Mouse (Mus musculus) spleen, embryonic (tissue): ENCODE data around the gene Kbtbd7.
"Not testable (repeated sequence)": the region's sequence is repeated elsewhere in the genome, so short reads cannot be mapped to it uniquely, and the experiment has no call there.

ENCODE experiments used
- CTCF ChIA-PET: fragments of 350-600 bp; sonication (Branson Sonifier 250); formaldehyde crosslinking; loops from one replicate; lab custom pipeline; 2022; lab: Charles Lee

Gene Kbtbd7

DNA sequence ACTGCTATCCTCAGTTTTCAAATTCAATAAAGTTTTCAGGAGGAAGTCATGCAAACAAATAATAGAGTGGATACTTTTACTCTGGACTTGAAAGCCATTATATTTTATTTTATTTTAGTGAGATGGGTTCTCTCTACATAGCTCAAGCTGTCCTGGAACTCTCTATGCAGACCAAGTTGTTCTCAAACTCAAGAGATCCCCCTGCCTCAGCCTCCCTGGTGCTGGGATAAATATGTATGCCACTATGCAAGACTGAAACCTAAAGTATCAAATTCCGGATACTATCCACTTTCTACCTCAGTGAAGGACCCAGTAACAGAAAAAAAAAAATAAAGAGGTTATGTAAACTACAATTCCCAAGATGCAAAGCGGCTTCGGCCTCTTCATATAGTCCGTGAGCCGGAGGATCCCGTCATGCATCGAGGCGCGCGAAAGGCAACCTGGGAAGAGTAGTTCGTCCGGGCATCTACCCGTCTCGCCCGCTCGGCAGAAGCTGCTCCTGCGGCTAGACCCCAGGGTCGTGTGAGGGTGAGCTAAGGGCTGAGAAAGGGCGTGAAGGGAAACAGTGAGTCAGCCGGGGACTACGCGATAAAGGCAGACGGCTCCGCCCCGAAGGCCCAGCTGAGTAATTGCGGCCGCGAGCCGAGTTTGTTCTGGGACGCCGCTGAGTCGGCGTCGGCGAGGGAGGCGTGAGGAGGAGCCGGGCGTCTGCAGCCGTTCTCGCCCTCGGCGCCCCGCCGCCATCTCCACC, at the start of gene Kbtbd7:
Gene Kbtbd7, plus strand, starts transcription at position 533 of the 751 bp plus-strand sequence.
- CTCF ChIA-PET = interaction anchor here (1.0 kb wide), 1 partner anchor 88 kb away, joined by 4 read pairs; no protein-coding TSS in a partner anchor

DNA sequence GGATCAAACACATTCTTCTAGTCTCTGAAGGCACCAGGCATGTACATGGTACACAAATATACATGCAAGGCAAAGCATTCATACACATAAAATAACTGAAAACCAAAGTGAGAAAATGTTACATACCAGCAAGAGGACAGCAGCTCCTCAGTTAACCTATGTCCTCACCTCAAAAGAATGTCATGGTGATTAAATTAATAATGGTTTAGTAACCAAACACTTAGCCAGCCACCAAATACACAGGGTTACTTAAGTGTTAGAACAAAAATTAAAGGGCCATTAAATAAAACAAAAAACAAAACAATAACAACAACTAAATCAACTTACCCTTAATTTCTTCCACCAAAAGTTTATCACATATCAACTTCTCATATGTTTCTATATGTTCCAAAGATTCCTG, 49.3 kb upstream of the Kbtbd7 start:
- CTCF ChIA-PET = no interaction called here

DNA sequence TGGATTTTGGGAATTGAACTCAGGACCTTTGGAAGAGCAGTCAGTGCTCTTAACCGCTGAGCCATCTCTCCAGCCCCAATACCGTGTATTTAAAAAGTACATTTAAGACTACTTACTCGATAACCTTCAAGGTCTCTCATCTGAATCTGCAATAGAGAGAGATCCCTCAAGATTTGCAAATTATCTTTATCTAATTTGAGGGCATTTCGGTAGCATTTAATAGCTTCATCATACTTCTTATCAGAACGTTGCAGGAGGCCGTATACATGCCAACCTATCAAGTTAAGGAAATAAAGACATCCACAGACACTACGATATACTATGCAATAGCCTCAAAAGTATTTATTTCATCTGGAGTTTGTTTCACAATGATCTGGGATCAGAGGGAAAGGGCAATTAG, 43.2 kb upstream of the Kbtbd7 start:
- CTCF ChIA-PET = no interaction called here

DNA sequence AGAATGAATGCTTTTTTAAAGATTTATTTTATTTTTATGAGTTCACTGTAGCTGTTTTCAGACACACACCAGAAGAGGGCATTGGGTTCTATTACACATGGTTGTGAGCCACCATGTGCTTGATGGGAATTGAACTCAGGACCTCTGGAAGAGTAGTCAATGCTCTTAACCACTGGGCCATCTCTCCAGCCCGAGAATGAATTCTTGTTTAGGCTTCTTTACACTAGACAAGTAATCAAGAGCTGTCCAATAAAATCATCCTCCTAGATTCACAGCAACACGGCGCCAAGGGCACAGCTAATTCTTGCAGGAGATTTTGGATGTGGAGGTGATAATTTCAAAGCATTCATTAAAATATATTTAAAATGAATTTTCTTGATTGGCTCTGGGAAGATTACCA, 38.0 kb upstream of the Kbtbd7 start:
- CTCF ChIA-PET = no interaction called here

DNA sequence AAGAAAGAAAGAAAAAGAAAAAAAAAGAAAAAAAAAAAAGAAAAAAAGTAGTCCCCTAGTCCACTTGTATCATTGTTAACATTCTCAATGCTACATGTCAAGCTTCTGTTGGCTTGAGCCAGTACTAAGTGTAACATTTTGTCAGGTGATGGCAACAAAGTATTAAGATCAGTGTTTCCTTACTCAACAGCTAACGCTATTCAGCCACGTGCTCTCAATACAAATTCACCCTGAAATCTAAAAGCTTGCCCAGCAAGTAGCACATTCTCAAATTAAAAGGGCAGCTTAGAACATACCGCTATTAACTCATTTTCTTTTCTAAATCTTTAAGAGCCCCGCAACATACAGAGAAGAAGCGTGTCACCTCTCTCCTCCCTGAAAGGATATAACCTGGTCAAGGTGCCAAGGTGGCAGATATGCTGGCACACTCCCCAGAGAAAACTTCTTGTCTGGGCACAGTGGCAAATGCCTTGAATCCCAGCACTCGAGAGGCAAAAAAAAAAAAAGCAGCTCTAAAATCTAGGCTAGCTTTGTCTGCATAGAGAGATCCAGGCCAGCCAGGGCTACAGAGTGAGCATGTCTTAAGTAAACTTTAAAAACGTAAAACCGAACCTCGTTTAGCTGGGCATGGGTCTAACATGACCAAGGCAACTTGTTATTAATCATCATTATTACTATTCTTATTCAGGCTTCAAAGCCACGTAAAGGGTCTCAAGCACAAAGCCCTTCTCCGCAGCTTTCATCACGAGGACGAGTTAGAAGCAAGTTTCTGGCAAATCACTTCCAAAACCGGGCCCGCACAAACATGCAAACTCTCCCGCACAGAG, 36.7 kb upstream of the Kbtbd7 start:
- CTCF ChIA-PET = interaction anchor here (0.5 to 1.2 kb wide), 6 partner anchors 11 to 954 kb away, joined by 3 to 18 read pairs (median 4); no protein-coding TSS in a partner anchor

DNA sequence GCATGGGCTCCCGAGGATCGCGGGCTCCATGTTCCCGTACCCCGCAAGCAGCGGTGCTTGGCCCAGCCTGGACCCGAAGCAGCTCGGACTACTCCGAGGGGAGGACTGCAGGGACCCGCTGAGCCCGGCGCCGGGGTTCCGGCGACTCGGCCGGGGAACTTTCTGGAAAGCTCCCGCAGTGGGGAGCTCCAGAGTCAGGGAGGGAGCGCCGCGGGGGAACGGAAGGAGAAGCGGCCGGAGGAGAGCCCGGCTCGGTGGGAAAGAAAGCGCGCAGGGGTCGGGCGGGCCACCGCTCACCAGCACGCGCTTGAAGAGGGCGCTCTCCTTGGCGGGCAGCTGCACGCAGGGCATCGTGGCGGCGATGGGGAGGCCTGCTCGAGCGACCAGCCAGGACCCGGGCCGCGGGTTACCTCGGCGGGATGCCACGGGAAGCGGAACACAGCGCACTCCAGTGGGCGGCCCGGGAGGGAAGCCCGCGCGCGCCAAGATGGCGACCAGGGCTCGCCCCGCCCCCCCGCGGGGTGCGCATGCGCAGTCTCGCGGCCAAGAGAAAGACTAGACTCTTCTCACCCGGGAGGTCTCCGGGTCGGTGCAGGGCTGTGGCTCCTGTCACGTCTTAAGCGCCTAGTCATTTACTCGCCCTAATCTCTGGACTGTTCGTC, 35.9 kb upstream of the Kbtbd7 start, which contains the start of gene Naa16:
Gene Naa16, minus strand, starts transcription at position 514 of the 662 bp plus-strand sequence.
- CTCF ChIA-PET = interaction anchor here (0.5 to 1.2 kb wide), 4 partner anchors 17 to 88 kb away, joined by 3 to 5 read pairs (median 4); no protein-coding TSS in a partner anchor

DNA sequence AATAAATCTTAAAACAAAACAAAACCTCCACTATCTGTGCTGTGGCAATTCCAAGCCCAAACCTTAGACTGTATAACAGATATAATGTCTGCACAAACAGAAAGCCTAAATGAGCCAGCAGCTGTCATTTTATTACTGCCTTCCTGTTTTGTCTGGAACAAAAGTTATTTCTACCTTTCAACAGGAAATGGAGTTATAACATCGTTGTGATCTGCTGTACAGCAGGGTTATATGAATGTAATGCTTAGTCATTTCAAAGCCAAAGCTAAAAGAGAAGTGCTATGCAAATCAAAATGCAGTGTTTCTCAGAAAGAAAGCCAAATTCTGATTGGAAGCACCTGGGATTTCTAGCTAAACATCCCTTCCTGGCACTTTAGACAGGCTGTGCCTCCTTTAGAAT, 33.0 kb upstream of the Kbtbd7 start:
- CTCF ChIA-PET = interaction anchor here (1.6 kb wide), 1 partner anchor 10 kb away, joined by 3 read pairs; no protein-coding TSS in a partner anchor

DNA sequence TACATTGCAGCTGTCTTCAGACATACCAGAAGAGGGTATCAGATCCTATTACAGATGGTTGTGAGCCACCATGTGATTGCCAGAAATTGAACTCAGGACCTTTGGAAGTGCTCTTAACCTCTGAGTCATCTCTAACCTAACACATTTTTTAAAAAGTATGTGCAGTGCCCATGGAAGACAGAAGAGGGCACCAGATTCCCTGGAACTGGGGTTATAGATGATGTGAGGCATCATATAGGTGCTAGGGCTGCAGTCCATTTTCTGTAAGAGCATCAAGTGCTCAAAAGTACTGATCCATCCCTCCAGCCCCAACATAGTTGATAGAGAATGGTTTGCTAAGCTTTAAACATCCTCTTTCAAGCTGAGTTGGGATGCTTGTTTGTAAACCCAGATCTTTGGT, 31.7 kb upstream of the Kbtbd7 start:
- CTCF ChIA-PET = interaction anchor here (1.6 kb wide), 1 partner anchor 9 kb away, joined by 3 read pairs; no protein-coding TSS in a partner anchor

DNA sequence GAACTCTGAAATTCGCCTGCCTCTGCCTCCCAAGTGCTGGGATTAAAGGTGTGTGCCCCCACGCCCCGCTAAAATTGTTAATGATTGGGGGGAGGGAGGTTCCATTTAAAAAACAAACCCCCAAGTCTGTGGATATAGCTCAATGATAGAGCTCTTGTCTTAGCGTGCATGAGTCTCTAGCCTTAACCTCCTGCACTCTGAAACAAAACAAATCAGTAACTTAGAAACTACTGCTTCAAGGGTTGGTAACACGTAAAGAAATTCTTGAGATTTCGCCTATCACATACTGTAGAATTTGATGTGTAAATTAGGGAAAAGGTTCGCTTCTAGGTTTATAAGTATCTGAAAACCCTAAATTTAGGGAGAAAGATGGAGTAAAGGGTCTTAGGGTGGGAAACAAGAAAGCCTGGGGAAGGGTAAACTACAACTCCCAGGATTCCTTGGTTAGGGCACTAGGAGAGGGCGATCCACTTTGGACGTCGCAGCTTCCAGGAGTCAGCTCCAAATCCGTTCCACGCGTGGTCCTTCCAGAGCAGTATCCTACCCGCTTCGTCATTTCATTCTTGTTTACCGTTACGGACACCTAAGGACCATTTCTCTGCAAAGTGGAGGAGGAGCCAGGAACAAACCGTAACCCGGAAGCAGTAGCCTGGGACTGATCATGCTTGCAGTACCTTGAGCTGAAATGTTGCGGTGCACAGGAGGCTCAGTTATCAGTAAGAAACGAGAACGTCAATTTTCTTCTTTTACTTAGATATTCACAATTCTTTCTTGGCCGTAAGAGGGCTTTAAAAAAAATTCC, 28.8 kb upstream of the Kbtbd7 start, which contains the start of gene Mtrf1:
Gene Mtrf1, plus strand, starts transcription at position 452 of the 802 bp plus-strand sequence.
- CTCF ChIA-PET = interaction anchor here (0.6 kb wide), 1 partner anchor 11 kb away, joined by 3 read pairs; no protein-coding TSS in a partner anchor

DNA sequence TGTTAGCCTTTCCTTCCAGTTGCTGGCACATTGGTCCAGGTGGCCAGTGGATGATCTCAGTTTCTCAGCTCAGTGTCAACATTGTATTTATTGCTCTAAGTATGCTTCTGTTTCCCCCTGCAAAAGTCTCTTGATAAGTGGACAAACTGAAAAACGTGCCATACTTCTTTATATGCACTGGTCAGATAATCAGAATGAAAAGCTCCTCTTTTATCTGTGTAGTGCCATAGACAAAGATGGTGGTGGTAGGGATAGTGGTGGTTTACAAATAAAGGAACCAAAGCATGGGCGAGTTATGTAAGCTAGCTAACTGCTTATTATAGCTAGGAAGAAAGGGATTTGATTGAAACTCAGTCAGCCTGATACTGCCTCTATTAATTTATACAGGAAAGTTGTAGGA, 18.7 kb upstream of the Kbtbd7 start:
- CTCF ChIA-PET = interaction anchor here (0.5 to 0.8 kb wide), 2 partner anchors 37 to 217 kb away, joined by 3 read pairs; no protein-coding TSS in a partner anchor

DNA sequence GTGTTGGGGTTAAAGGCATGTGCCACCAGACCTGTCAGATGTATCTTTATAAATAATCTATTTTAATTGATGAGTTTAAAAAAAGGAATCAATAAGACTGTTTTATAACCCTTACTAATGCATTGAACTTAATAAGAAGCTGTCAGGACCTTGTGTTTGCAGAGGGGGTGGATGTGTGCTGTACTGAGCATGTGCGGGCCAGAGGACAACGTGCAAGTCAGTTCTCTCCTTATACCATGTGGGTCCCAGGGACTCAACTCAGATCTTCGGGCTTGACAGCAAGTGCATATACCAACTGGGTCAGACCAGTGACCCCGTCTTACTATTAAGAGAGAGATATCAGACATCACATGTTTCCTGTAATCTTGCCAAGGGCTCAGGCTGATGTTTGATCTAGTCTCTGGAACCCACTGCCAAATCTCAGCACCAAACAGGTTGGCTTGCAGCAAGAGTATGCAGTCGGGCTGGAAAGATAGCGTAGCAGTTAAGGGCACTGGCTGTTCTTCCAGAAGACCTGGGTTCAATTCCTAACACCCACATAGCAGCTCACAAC, 17.0 kb upstream of the Kbtbd7 start:
- CTCF ChIA-PET = no interaction called here

DNA sequence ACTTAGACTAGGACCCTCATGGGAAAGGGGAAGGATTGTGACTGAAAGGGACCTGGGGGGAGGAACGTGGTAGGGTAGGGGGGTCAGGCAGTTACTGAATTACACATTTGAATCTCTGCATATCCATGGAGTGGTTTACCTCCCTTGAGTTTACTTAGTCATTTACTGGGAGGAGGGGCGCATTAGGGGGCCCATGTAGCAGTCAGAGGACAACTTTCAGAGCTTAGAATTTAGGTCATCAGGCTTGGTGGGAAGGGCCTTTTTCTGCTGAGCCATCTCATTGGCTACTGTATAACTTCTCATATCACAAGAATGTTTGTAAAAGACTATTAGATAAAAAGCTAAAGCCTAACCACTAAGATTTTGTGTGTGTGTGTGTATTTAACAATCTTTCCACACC, 15.6 kb upstream of the Kbtbd7 start:
- CTCF ChIA-PET = no interaction called here

DNA sequence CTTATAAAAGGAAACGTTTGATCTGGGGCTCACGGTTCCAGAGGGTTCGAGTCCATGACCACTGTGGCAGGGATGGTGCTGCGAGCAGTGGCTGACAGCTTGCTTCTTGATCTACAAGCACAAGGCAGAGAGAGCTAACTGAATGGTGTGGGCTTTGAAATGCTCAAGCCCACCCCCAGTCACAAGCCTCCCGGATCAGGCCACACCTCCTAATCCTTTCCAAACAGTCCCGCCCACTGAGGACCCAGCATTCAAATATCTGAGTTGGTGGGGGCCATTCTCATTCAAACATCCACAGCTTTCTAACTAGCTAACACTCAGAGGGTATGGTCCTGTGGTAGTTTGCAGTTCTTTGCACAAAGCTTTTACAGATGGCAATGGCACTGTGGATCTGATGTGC, 13.2 kb upstream of the Kbtbd7 start:
- CTCF ChIA-PET = no interaction called here

DNA sequence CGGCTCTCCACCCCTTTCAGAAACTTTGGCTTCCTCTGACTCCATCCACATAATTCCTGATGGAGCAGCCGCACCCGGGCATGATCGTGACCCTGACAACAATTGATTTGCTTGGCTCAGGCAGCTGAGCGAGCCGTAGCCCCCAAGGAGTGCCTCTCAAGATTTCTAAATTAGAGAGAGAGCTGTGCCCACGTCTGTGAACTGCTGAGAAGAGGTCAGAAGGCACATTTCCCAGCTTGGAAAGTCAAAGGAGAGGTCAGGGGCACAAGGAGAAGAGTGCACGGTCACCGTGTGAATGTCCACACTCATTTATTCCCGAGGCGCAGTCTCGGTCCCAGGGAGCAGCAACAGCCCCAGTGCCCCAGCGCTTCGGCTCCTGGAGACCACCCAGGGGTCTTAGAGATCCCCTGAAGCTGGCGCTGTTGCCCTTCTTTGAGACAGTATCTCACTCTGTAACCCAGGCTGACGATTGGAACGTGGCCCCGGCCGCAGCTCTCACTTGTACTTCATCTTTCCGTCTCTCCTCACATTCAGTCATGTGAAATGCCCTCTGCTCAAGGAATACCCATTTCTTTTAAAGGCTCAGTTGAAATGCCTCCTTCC, 6.1 kb upstream of the Kbtbd7 start:
- CTCF ChIA-PET = no interaction called here

DNA sequence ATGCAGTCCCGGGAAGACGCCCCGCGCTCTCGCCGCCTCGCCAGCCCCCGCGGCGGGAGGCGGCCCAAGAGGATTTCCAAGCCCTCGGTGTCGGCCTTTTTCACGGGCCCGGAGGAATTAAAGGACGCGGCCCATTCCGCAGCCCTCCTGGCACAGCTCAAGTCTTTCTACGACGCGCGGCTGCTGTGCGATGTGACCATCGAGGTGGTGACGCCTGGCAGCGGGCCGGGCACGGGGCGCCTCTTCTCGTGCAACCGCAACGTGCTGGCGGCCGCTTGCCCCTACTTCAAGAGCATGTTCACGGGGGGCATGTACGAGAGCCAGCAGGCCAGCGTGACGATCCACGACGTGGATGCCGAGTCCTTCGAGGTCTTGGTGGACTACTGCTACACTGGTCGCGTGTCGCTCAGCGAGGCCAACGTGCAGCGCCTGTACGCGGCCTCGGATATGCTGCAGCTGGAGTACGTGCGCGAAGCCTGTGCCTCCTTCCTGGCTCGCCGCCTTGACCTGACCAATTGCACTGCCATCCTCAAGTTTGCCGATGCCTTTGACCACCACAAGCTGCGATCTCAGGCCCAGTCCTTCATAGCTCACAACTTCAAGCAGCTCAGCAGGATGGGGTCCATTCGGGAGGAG, 537 bp downstream of the Kbtbd7 start:
- CTCF ChIA-PET = not testable (repeated sequence)

DNA sequence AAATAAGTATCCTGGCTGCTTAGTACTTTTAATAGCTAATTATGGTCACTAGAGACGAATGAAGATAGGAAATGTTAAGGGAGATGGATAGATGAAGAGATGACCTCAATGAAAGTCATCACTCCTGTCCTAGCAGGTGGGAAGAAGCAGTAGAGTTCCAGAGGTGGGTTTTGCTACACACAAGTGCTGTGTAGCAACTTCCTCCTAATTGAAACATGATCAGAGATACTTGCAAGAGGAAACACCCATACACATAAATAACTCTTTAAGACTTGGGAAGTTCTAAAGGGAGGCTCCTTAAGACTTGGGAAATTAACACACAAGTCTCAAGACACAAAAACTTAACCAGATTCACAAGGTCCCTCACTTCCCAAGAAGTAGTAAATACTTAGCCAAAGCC, 7.8 kb downstream of the Kbtbd7 start:
- CTCF ChIA-PET = no interaction called here

DNA sequence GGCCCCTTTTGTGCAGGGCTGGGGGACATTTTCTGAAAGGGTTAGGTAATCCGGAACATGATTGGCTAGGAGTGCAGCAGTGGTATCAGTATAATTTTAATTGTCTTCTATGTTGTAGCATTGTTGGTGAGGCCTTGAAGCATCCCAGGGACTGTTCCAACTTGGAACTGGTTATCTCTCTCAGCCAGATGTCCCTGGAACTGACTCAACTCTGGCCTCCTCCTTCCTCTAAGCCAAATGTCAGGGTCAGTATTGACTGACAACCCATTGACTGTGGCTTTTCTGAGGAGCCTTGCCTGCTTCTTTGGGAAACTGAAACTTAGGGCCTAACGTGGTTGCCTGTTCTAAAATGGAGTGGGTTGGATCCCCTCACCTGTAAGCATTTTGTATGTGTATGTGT, 14.3 kb downstream of the Kbtbd7 start:
- CTCF ChIA-PET = interaction anchor here (0.6 kb wide), 1 partner anchor 26 kb away, joined by 3 read pairs; no protein-coding TSS in a partner anchor

DNA sequence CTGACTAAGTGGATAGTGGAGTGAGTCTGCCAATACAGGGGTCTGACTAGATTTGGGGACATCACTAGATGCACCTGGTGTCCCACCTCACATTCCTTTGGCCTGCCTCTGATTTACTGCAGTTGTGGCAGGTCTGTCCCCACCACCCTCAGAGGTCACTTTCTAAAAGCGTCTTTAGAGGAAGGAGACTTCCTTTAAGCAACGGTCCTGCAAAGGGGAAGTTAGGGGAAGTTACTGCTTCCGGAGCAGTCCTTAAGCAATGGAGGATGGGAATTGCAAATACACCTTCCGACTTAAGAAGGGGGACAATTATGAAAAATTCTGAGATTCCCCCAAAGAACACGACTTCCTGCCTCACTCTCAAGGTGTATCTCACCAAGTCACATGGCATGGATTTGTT, 15.1 kb downstream of the Kbtbd7 start:
- CTCF ChIA-PET = no interaction called here

DNA sequence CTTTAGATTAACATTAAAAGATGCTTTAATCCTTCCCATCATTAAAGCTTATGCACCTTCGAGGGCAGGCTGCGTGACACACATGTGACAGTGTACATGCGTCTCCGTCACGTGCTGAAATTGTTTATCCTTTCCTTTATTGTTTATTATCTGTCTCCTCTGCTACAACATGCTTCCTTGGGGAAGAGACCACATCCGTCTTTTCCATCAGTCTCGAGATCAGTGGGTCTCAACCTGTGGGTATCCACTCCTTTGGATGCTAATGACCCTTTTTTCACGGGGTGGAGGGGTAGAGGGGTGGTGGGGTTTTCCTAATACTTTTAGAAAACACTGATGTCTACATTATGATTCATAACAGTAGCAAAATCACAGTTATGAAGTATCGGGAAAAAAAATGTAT, 18.3 kb downstream of the Kbtbd7 start:
- CTCF ChIA-PET = no interaction called here
